Mouse (Mus musculus) left cerebral cortex, adult 8-10 months (tissue): ENCODE results near the gene Exoc4. TPM values are rescaled to one million over a fixed set of nuclear protein-coding genes. Genes with fewer than 3 reads are reported as not detected.
A peak's percentile ranks its signal among the peaks of the same experiment; 100 is the strongest.

ENCODE experiments used
- DNase-seq, 2 experiments: peaks; one replicate each; pipeline ENCODE4 v3.0.0; 2022; ENCODE audit warnings: low spot score in 2 of 2
- total RNA-seq, 4 experiments: library from RNA; stranded (reverse); gene quantifications; 2 replicates each; pipeline ENCODE4 v1.2.4; 2022

The Exoc4 gene
- total RNA-seq, 4 experiments from 2014 or later, result 76.3 to 80.9 (median 78.7) TPM

DNA sequence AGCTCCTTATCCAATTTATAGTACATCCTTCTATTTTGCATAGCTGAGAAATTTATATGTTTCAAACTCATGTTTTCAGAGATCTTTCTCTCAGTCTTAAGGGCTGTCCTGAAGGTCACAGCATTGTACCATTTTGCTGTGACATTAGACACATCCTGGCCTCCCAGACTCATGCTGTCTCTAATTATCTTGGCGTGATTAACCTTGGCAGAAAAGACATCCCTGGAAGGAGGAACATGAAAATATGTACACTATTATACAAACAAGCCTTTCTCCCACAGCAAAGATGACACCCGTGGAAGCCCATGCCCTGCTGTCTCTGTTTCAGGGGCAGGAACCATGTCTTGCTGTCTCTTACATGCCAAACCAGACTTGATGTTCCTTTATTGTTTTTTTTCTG, 59.8 kb downstream of the Exoc4 start:
- DNase-seq, result no peak

DNA sequence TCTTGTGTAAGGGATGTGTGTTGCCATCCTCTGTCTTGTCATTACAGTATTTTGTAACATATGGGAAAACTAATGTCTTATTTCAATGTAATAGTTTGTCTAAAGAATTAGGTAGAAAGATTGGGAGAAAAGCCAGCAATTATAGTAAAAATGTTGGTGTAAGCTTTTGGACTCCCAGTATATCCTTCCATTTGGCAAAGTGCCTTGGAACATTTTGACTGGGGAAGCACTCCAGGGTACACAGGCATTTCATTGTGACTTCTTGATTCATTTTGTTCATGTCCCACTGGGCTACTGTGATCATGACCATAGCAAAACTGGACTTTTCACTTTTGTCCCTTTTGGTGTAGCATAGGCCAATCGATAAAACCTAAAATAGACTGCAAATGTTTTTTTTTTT, 61.6 kb downstream of the Exoc4 start:
- no peak for DNase-seq

DNA sequence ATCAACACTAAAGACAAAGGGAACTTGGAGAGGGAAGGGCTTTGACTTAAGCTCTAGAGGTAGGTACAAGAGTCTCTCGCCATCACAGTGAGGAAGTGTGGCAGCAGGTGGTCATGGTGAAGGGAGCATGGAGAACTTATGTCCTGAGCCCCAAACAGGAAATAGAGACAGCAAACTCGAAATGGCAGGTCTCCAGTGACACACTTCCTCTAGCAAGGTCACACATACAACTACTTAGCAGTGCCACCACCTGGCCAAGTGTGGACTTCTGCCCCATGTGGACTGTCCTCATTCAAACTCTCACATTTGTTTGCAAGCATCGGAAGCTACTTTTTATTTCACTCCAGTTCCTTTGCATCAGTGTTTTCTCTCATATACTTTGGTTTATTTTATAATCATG, 74.0 kb downstream of the Exoc4 start:
- no peak for DNase-seq

DNA sequence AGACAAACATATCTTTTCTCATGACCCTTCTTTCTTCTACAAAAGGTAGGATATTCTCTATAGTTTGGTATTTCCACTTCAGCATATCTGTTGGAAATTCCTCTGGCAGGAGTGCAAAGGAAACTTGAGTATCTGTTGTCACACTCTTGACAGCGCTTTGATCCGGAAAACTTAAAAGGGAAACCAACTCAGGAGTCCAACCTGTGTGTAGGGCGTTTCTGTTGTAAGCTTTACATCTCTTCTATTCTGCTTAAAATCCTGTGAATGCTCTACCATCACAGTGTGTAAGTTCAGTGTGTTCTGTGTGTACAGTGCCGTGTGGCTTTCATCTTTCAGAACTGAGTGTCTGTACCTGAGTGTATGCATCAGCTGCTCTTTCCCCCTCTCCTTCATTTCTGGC, 74.5 kb downstream of the Exoc4 start:
- DNase-seq, result no peak

DNA sequence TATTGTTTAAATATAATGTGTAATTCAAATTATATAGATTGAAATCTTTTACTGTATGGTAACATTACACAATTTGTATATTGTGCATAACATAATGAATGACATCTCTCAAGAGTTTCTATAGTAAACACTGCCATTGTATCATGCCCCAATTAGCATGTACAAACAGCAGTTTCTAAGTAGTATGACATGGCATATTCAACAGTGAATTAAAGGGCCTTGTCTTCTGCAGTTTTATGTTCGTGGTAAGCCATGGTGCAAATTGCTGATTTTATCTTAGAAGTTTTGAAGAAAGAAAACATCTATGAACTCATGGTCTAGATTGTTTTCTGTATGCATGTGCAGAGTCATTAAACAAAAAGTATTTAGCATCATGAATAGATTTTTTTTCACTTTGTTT, 79.4 kb downstream of the Exoc4 start:
- no peak for DNase-seq

DNA sequence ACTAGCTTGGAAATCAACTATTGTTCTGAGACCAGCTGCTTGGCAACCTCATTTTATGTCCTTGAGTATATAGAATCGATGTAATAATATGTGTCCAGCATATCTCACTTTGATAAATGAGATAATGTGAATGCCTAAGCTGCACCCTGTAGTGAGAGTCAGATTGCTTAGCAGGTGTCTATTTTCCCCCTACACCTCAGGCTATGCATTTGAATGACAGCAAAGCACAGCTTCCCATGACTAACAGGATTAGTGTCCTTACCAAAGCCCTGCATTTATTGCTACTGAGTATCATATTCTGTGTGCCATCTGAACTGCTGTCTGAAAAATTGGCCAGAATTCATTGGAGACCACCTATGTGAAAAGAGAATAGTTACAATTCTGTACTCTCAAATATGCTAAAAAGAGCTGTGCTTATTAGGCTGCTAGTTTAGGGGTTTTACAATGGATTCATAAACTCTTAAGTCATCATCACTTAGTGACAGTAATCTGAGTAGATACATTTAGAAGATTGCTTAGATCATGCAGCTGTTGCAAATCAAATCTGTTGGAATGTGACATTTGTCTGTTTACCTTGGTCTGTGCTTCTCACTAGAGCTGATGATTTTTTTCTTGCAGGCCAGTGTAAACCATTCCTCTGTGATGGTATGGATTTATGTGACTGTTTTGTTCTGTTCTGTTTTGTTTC, 98.3 kb downstream of the Exoc4 start:
- no peak for DNase-seq

DNA sequence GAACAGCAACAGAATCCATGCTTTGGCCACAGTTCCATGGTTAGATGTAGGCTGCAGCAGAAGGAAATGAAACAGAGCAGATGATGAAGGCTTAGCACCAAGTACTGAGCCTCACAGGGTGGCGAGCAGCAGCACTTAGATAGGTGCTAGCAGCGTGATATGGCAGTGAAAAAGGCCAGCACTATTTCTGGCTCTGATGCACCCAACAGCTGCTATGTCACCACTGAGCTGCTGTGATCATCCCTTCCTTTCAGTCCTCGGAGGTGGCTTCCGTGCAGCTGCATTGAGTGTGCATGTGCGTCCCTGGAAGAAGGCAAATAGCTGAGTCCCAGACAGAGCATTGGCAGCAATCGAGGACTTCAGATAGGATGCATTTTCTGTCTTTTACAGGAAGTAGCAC, 112.7 kb downstream of the Exoc4 start:
- peak in 1 of 2 experiments; percentile 68 for DNase-seq

DNA sequence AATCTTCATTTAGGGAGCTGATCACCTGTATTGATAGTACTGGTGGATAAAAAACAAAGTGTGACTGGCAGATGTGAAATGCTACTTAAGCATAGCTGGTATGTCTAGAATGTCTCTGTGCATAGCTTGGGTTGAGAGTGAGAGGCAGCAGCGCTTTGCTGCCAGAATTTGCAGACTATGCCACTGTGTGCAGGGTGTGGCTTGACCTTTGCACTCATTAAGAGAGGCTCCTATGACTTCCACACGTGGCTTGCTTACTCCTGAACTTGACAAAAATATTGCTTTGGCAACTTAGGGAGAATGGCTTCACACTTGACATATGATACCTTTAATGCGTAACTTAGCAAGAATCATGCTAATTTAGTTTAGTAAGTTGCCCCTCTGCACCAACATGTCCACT, 131.6 kb downstream of the Exoc4 start:
- DNase-seq, result no peak

DNA sequence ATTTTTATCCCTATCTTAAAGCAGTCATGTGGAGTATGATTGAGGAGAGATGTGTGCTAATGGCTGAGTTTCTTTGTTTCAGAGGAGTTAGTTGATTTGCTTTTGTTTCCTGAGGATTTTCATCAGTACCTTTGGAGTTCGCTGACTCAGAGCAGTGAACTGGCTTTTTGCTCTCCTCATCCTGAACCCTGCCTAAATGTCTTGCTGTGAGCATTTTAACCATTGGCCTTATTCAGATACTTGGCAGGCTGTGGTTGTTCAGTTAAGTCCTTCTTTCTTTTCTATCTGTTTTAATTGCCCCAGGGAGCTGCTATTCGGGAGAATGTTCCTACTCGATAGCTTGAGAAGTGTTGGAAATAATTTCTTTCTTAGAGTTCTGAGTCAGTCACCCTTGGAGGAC, 133.3 kb downstream of the Exoc4 start:
- no peak for DNase-seq

DNA sequence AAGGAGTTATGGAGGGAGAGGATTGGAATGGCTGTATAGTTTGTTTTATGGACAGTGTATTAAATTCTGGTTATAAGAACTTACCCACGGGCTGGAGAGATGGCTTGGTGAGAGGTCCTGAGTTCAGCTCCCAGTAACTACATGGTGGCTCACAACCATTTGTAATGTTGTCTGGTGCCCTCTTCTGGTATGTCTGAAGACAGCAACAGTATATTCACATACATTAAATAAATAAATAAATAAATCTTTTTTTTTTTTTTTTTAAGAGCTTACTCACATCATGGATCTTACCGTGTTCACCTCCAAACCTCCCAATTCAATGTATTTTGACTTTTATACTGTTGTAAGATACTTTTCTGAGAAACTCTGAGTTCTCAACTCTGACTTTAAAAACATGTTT, 143.1 kb downstream of the Exoc4 start:
- DNase-seq, result no peak

DNA sequence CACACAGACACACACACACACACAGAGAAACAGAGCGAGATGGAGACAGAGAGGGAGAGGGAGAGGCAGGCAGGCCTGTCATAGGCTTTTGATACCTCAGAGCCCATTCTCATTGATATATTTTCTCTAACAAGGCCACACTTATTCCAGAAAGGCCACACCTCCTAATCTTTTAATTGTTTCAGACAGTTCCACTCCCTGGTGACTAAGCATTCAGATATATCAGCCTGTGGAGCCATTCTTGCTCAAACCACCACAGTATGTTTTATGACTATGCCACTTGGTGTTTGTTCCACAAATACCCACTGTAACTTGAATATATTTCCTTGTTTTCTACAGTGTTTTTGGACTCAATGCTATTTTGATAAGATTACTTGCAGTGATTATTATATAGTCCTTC, 150.6 kb downstream of the Exoc4 start:
- DNase-seq, result no peak

DNA sequence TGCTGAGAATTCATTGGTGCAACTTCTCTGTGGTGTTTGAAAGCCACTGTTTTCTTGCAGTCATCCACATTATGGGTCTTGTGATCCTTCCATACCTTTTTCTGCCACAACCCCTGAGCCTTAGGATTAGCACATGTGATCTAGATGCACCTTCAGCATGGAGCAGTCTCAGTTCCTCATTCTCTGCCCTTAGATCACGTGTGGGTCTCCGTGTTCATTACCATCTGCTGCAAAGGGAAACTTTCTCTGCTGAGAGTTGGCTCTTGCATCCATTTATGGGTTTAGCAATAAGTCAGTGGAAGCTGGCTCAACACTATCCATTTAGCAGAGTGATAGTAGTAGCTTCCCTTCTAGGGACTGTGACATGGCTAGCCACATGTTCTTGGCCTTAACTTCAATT, 152.3 kb downstream of the Exoc4 start:
- DNase-seq, result no peak

DNA sequence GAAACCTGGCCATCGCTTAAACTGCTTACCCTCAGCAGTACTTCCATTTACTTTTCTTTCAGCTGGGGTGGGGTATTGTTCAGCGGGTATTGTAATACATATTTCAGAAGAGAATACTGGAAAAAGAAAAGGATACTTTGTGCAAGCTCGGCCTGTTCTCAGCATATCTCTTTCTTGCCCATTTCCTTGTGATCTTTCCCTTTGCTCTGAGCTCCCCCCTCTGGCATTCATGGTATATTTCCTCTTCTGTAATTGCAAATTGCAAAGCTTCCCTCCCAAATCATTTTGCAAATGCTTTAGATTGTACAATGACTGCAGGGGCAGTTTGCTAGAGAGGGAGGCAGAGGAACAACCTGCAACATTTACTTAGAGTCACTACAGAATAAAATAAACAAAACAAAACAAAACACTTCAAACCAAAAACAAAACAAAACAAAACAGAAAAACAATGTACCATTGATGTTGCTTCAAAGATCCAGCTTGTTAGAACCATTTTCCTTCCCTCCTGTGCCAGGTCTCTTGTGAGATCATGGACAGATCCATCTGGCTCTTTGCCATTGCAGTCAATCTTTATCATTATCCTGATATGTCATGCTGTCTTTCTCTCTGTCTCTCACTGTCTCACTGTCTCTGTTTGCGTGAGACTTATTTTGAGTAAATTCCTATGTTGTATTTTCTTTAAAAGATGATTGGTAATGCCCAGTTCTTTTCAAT, 156.8 kb downstream of the Exoc4 start:
- no peak for DNase-seq

DNA sequence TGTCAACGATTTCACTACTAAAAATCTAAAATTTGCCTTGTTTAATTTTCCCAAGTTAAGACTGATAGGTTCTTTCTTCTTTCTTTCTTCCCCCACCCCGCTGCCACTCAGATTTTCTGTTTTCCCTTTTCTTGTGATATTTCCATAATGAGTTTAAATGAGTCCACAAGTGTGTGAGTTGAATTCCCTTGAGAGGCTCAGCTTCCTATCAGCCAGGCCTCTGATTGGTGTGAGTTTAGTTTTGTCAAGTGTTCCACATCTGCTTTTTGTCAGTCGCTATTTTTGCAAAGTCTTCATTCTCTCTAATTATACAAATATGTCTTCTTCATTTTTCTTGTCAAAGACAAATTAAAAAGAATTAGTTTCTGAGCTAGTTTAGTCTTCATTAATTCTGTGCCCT, 160.7 kb downstream of the Exoc4 start:
- DNase-seq, result no peak

DNA sequence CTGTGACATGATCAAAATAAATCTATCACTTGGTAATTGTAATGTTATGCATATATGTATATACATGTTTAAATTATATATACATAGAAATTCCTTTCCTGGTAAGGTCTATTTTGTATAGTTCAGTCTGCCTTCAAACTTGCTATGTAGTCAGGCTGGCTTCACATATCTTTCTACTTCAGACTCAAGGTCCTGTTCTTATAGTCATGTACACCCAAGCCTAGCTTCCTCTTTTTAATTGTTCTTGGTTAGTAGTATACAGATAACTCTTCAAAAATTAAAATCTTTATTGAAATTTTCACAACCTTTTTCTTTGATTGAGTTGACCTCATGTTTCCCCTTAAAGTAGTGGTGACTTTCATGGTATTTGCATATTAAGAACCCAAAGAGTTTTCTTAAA, 176.1 kb downstream of the Exoc4 start:
- no peak for DNase-seq

DNA sequence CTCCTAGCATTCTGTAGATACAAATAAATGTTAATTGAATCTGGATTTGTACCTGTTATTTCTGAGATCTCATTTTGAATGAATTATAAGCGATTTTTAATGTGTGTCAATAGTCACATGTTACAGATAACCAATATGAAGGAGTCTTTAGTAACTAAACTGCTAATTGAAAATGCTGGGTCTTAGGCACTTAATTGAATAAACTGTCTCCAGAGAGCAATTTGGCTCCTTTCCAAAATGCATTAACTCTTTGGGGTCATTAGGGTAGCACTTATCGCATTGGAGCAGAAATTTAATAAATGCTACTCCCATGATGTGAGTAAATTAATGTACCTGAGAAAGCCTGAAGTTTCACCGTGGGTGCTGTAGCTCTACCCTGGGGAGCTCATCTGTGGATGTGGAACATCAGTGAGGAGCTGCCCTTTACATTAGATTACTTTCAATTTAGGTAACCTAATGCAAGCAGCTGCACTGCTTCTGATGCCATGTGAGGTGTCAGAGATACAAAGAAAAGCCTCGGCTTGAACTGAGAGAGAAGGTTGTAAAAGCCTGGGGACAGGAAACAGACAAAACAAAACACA, 182.4 kb downstream of the Exoc4 start:
- DNase-seq, result no peak

DNA sequence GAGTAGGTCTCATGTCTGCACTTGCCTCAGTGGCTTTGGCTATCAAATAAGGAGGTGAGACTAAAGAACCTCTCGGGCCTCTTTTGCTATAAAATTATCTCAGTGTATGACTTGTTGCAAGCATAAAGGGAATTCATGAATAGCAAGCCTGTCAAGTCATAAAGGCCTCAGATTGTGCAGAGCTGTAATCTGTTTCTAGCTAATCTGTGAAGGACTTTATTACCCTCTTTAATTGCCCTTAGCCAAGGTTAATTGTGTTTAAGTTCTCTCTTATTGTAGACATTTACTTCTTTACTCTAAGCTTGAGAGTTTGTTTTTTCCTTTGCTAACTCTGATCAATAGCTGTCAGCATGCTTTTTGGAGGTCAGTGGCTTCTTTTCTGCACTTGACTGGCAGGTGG, 191.6 kb downstream of the Exoc4 start:
- DNase-seq, result no peak

DNA sequence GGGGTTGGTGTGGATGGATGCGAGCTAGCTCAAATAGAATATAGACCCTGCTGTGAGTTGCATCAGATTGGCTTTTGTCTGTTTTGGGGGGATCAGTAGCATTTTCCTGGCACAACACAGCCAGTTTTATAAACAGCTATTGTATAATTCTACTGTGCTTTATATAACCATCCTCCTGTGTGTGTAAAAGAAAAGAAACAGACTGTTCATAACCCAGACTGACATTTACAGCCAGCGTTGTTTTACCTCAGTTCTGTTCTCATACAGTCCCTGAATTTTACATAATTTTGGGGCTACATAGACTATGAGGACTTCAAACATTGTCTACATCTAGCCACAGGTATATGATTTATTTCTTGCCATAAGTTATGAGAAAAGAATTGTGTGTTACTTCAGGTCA, 204.9 kb downstream of the Exoc4 start:
- no peak for DNase-seq

DNA sequence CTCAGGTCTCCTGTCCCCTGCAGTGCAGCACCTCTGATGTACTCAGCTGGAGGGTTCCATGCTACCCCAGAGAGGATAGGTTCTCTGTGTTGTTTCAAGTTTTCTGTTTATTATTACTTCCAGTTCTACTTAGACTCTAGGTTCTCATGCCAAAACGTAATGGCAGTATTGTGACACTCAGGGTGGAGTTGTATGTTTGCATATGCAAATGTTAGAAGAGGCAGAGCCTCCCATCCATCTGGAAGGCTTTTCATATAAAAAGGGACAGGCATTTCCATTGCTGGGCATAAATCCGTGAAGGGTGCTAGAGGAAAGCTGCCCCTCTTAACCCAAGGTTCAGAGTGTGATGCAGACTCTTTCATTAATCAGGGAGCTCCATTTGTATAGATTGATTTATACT, 205.5 kb downstream of the Exoc4 start:
- DNase-seq, result no peak

DNA sequence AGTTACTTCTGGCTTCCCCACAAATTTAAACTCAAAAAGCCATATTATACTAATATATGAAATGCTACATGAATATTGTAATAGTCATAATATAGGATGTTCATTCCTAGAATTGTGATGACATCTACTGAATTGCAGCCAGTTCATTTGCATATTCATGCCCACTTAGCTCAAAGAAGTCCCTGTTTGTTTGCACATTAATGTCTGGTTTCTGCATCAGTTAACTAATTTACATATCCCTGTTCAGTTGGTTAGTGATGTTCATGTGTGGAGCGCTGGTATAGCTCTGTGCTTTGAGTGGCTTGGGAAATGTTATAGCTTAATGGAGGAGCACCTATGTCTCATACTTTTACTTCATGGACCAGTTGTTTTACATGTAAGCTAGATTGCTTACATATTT, 206.4 kb downstream of the Exoc4 start:
- no peak for DNase-seq

DNA sequence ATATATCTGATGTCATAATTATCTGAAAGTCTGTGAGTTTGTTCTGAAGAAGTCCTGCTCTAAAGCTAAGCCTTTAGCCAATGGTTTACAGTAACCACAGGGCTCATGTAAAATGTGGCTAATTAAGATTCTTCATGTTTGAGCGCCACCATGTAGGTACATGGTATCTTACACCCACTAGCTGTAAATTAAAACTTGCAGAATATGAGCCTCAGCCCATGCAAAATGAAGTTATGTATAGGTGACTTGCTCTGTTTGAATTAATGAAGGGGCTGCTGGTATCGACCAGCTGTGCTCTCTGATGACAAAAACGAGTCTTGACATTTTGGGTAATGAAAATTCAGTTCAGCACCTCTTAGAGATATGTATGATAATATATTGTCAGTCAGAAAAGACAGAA, 216.0 kb downstream of the Exoc4 start:
- no peak for DNase-seq

DNA sequence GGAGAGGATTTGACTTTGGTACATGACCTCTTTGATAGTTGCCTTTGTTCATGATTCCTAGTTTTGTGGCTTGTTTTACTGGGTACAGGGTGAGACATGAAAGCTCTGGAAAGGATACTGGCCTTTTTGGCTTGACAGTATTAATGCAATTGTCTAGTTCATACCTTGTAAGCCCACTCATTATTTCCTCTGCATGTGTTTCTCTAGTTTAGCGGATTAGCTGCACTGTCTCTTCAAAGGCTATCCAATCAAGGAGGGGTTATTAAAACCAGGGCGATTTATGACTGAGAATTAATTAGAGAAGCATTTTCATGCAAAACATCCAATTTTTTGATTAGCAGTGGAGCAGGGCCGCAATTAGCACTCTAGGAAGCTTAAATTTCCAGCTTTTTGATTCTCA, 216.5 kb downstream of the Exoc4 start:
- DNase-seq, result no peak
